Mouse (Mus musculus) bone marrow, adult 2 months (tissue): ENCODE results near the gene Acd.

Experiments used
- CTCF ChIP-seq: fragments of 200-500 bp; IDR thresholded peaks from 2 replicates; pipeline ENCODE4 v1.5.1; 2011; ENCODE audit warnings: low read length, control low read depth; ENCODE audit not compliant: control insufficient read depth, insufficient read depth
- POLR2A ChIP-seq: fragments of 200-500 bp; IDR thresholded peaks from 2 replicates; pipeline ENCODE4 v1.6.1; 2011; ENCODE audit warnings: low read depth, mild to moderate bottlenecking, control low read depth, low read length, borderline replicate concordance; ENCODE audit not compliant: control insufficient read depth

DNA sequence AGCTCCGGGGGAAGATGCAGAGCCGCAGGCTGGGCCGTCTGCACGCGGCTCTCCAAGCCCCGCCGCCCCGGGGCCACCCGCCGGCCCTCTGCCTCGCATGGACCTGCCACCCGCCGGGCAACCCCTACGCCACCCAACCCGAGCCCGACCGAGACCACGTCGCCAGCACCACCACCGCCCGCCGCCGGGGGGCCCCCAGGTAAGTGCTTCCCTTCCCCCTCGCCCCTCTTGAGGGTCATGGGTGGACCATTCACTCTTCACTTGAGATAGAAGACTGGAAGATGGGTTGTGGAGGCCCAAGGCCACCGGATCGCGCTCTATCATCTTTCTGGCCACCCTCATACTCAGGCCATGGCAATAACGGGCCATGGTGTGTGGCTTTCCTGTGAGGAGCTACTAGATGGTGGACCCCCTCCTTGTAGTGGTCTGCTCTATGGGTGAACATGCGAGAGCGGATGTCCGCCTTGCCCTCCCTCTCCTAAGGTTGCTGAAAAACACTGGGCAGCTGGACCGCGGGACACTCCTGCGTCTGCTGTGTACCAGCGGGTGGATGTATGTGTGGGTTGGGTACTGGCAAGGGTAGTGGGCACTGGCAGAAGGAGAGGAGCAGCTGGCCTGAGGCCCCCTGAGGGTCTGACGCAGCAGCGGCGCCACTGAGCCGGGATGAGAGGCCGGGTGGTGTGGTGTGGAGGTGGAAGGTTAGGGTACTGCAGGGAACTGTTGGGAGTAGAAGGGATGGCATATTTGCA, 6.7 kb downstream of the Acd start:
- TF ChIP-seq CTCF (no peak), POLR2A (no peak)
